Mouse (Mus musculus): Measurements from ENCODE around the gene En2. TPM values are rescaled to one million over a fixed set of nuclear protein-coding genes. Genes with fewer than 3 reads are reported as not detected.

Gene En2
- polyA plus RNA-seq, 1 experiment from 2014 or later = not detected

DNA sequence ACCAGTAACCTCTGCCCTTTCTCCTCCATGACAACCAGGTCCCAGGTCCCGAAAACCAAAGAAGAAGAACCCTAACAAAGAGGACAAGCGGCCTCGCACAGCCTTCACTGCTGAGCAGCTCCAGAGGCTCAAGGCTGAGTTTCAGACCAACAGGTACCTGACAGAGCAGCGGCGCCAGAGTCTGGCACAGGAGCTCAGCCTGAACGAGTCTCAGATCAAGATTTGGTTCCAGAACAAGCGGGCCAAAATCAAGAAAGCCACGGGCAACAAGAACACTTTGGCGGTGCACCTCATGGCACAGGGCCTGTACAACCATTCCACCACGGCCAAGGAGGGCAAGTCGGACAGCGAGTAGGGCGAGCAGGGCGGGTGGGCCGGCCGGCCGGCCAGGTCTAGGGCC is 4.6 kb downstream of the En2 start:
- WGBS = 6% methylated on average over 17 of the region's 17 CpGs
- no peak for DNase-seq (ENCODE audit: low spot score)
- H3K36me3 ChIP-seq (ENCODE audit: control insufficient read depth, insufficient read depth, low read length) = no peaks in the 10 kb centered on the region
- TF ChIP-seq CTCF (IDR thresholded peaks at IDR 0.05; ENCODE audit: low read depth) = no peak
- no peak for TF ChIP-seq EP300 (optimal IDR thresholded peaks at IDR 0.05)
- no peak overlapping the region for H3K9ac ChIP-seq (ENCODE audit: low read length)
- no peak overlapping the region for H3K4me2 ChIP-seq (replicated peaks; ENCODE audit: low read depth)
- no peaks in the 10 kb centered on the region for H3K9me3 ChIP-seq (ENCODE audit: control insufficient read depth, low read length)
- no peak overlapping the region for H3K27ac ChIP-seq (replicated peaks)
- ATAC-seq (ENCODE audit: low FRiP score, low TSS enrichment) = no peak
- peaks cover 2% of the 10 kb centered on the region; the same call in 1 of the 2 replicates for H3K4me1 ChIP-seq (replicated peaks; ENCODE audit: control insufficient read depth, insufficient read depth)
- peaks cover 42% of the 10 kb centered on the region; the same call in 1 of the 2 replicates for H3K27me3 ChIP-seq (ENCODE audit: control insufficient read depth, insufficient read depth, low read length)
- H3K4me3 ChIP-seq (ENCODE audit: low read depth, low read length) = no peak overlapping the region

DNA sequence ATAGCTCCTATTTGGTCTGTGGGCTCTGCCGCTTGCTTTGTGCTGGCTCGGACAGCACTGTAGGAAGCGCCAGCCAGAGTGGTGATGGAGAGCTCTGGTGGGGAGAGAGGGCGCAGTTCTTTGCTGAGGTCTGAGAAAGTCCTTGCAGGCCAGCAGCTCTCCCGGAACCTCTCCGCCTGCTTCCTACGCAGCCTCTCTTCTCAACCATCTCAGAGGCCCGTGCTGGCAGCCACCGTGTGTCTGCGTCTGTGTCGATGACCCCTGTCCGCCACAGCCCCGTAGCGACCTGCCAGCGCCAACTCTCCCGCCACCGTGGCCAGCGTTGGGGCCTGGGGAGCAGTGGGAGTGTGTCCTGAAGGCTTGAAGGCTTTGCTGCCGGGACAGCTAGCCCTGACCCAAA is 5.4 kb downstream of the En2 start:
- H3K27me3 ChIP-seq (ENCODE audit: control insufficient read depth, insufficient read depth, low read length) = peaks cover 40% of the 10 kb centered on the region; the same call in 1 of the 2 replicates
- H3K4me2 ChIP-seq (replicated peaks; ENCODE audit: low read depth) = no peak overlapping the region
- no peak for ATAC-seq (ENCODE audit: low FRiP score, low TSS enrichment)
- H3K27ac ChIP-seq (replicated peaks) = no peak overlapping the region
- WGBS = 3% methylated on average over 19 of the region's 19 CpGs
- no peak overlapping the region for H3K9ac ChIP-seq (ENCODE audit: low read length)
- no peaks in the 10 kb centered on the region for H3K9me3 ChIP-seq (ENCODE audit: control insufficient read depth, low read length)
- no peak overlapping the region for H3K4me3 ChIP-seq (ENCODE audit: low read depth, low read length)
- H3K36me3 ChIP-seq (ENCODE audit: control insufficient read depth, insufficient read depth, low read length) = no peaks in the 10 kb centered on the region
- DNase-seq (ENCODE audit: low spot score) = no peak
- 0 out of 2 replicates have a peak, but pooled peaks cover under 1% of the 10 kb centered on the region for H3K4me1 ChIP-seq (replicated peaks; ENCODE audit: control insufficient read depth, insufficient read depth)
- no peak for TF ChIP-seq CTCF (IDR thresholded peaks at IDR 0.05; ENCODE audit: low read depth)
- no peak for TF ChIP-seq EP300 (optimal IDR thresholded peaks at IDR 0.05)

DNA sequence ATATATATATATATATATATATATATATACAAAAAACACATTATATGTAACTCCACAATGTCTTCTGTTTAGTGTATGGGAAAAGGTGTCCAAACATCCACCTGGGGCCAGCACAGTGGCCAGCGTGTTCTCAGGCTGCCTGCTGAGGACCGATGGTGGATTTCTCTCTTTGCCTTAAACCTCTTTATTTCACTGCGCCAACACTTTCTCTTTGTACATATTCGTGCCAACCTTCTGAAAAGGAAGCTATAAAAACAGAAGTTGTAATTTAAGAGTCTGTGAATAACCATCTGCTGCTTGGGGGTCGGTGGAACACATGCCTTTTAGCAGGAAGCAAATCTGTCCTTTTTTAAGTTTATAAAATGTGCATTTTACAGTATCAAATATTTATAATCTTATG is 6.2 kb downstream of the En2 start:
- H3K27me3 ChIP-seq (ENCODE audit: control insufficient read depth, insufficient read depth, low read length) = peaks cover 35% of the 10 kb centered on the region; the same call in 1 of the 2 replicates
- H3K9me3 ChIP-seq (ENCODE audit: control insufficient read depth, low read length) = no peaks in the 10 kb centered on the region
- WGBS = 23% methylated on average over 5 of the region's 5 CpGs
- H3K36me3 ChIP-seq (ENCODE audit: control insufficient read depth, insufficient read depth, low read length) = no peaks in the 10 kb centered on the region
- no peaks in the 10 kb centered on the region for H3K4me1 ChIP-seq (replicated peaks; ENCODE audit: control insufficient read depth, insufficient read depth)
- H3K4me2 ChIP-seq (replicated peaks; ENCODE audit: low read depth) = no peak overlapping the region
- H3K9ac ChIP-seq (ENCODE audit: low read length) = no peak overlapping the region
- TF ChIP-seq EP300 (optimal IDR thresholded peaks at IDR 0.05) = no peak
- no peak for TF ChIP-seq CTCF (IDR thresholded peaks at IDR 0.05; ENCODE audit: low read depth)
- no peak overlapping the region for H3K27ac ChIP-seq (replicated peaks)
- no peak overlapping the region for H3K4me3 ChIP-seq (ENCODE audit: low read depth, low read length)
- DNase-seq (ENCODE audit: low spot score) (no peak), ATAC-seq (ENCODE audit: low FRiP score, low TSS enrichment) (no peak)

GRCm38 (mm10) chr5:28172261-28172920 is 6.9 kb downstream of the En2 start:
- no peak for ATAC-seq (ENCODE audit: low FRiP score, low TSS enrichment)
- H3K9me3 ChIP-seq (ENCODE audit: control insufficient read depth, low read length) = no peaks in the 10 kb centered on the region
- peaks cover 36% of the 10 kb centered on the region; the same call in 1 of the 2 replicates for H3K27me3 ChIP-seq (ENCODE audit: control insufficient read depth, insufficient read depth, low read length)
- no peak overlapping the region for H3K27ac ChIP-seq (replicated peaks)
- no peak overlapping the region for H3K9ac ChIP-seq (ENCODE audit: low read length)
- H3K4me3 ChIP-seq (ENCODE audit: low read depth, low read length) = no peak overlapping the region
- H3K4me1 ChIP-seq (replicated peaks; ENCODE audit: control insufficient read depth, insufficient read depth) = no peaks in the 10 kb centered on the region
- TF ChIP-seq CTCF (IDR thresholded peaks at IDR 0.05; ENCODE audit: low read depth) = no peak
- H3K36me3 ChIP-seq (ENCODE audit: control insufficient read depth, insufficient read depth, low read length) = no peaks in the 10 kb centered on the region
- 8% methylated on average over 8 of the region's 8 CpGs for WGBS
- DNase-seq (ENCODE audit: low spot score) = no peak
- H3K4me2 ChIP-seq (replicated peaks; ENCODE audit: low read depth) = no peak overlapping the region

GRCm38 (mm10) chr5:28172921-28173670 is 7.6 kb downstream of the En2 start:
- H3K9ac ChIP-seq (ENCODE audit: low read length) = no peak overlapping the region
- no peak for ATAC-seq (ENCODE audit: low FRiP score, low TSS enrichment)
- no peak for DNase-seq (ENCODE audit: low spot score)
- TF ChIP-seq CTCF (IDR thresholded peaks at IDR 0.05; ENCODE audit: low read depth) (no peak), EP300 (optimal IDR thresholded peaks at IDR 0.05) (no peak)
- WGBS = 6% methylated on average over 4 of the region's 4 CpGs
- H3K27ac ChIP-seq (replicated peaks) = no peak overlapping the region
- peaks cover 35% of the 10 kb centered on the region; the same call in 1 of the 2 replicates for H3K27me3 ChIP-seq (ENCODE audit: control insufficient read depth, insufficient read depth, low read length)
- no peaks in the 10 kb centered on the region for H3K9me3 ChIP-seq (ENCODE audit: control insufficient read depth, low read length)
- no peaks in the 10 kb centered on the region for H3K36me3 ChIP-seq (ENCODE audit: control insufficient read depth, insufficient read depth, low read length)
- no peak overlapping the region for H3K4me3 ChIP-seq (ENCODE audit: low read depth, low read length)
- H3K4me2 ChIP-seq (replicated peaks; ENCODE audit: low read depth) = no peak overlapping the region
- H3K4me1 ChIP-seq (replicated peaks; ENCODE audit: control insufficient read depth, insufficient read depth) = no peaks in the 10 kb centered on the region

DNA sequence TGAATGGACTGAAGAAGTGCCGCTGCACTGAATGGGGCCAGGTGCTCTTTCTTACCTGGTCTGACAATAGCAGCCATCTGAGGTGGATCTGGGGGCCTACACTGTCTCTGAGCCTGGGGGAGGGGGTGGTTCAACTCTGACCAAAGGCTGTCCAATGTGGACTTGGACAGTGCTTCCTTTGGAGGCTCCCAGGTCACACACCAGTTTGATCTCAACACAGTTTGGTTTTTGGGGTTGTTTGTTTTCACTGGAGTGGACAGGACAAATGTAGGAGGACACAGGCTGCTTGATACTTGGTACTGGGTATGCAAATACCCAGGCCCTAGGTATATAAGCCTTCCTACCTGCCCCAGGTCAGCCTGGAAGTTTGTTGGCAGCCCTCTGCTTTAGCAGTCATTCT is 8.2 kb downstream of the En2 start:
- Histone ChIP-seq H3K27ac (replicated peaks) (no peak overlapping the region), H3K4me1 (replicated peaks; ENCODE audit: control insufficient read depth, insufficient read depth) (no peaks in the 10 kb centered on the region), H3K9ac (ENCODE audit: low read length) (no peak overlapping the region), H3K4me3 (ENCODE audit: low read depth, low read length) (no peak overlapping the region), H3K4me2 (replicated peaks; ENCODE audit: low read depth) (no peak overlapping the region), H3K27me3 (ENCODE audit: control insufficient read depth, insufficient read depth, low read length) (peaks cover 34% of the 10 kb centered on the region; the same call in 1 of the 2 replicates), H3K9me3 (ENCODE audit: control insufficient read depth, low read length) (no peaks in the 10 kb centered on the region), H3K36me3 (ENCODE audit: control insufficient read depth, insufficient read depth, low read length) (no peaks in the 10 kb centered on the region)
- 0% methylated on average over 1 of the region's 1 CpGs for WGBS
- TF ChIP-seq CTCF (IDR thresholded peaks at IDR 0.05; ENCODE audit: low read depth) = no peak
- TF ChIP-seq EP300 (optimal IDR thresholded peaks at IDR 0.05) = no peak
- no peak for DNase-seq (ENCODE audit: low spot score)
- ATAC-seq (ENCODE audit: low FRiP score, low TSS enrichment) = no peak
